Mouse (Mus musculus) forebrain, embryonic 10.5 days (tissue): ENCODE results near the gene Slc22a4. TPM values are rescaled to one million over a fixed set of nuclear protein-coding genes. Genes with fewer than 3 reads are reported as not detected.

Experiments used
- DNase-seq: peaks from one replicate; pipeline ENCODE4 v3.0.0-alpha.2; 2017; ENCODE audit warnings: low spot score; ENCODE audit errors: extremely low spot score
- H3K27ac ChIP-seq: fragments of 300-500 bp; sonication (generic); 2 replicates; pipeline ENCODE4 v1.5.1; 2016; ENCODE audit warnings: mild to moderate bottlenecking
- H3K27me3 ChIP-seq: fragments of 300-500 bp; sonication (generic); 2 replicates; pipeline ENCODE4 v1.6.1; 2016; ENCODE audit warnings: mild to moderate bottlenecking; ENCODE audit not compliant: poor library complexity, severe bottlenecking
- H3K36me3 ChIP-seq: fragments of 300-500 bp; sonication (generic); replicated peaks from 2 replicates; pipeline ENCODE4 v1.6.1; 2016; ENCODE audit warnings: mild to moderate bottlenecking, moderate library complexity
- H3K4me1 ChIP-seq: fragments of 300-500 bp; sonication (generic); 2 replicates; pipeline ENCODE4 v1.6.1; 2016
- H3K4me3 ChIP-seq: fragments of 300-500 bp; sonication (generic); 2 replicates; pipeline ENCODE4 v1.5.1; 2016; ENCODE audit warnings: mild to moderate bottlenecking, moderate library complexity
- H3K9me3 ChIP-seq: fragments of 300-500 bp; sonication (generic); 2 replicates; pipeline ENCODE4 v1.6.1; 2016; ENCODE audit warnings: mild to moderate bottlenecking, moderate library complexity
- WGBS: fragments of 180-500 bp; shearing (Covaris S2); methylation state at CpG from one replicate; pipeline ENCODE4 v1.1.7; 2016; 5-methylcytosine and 5-hydroxymethylcytosine counted together
- polyA plus RNA-seq: library from polyadenylated mRNA; unstranded; fragments of >200 nt; fragmentation: Nextera tagmentation; extraction: Ambion mirVana; gene quantifications from 2 replicates; pipeline ENCODE4 v1.2.1, GENCODE M21; 2016

Gene Slc22a4
- polyA plus RNA-seq, 1 experiment from 2014 or later = 1.3 TPM

DNA sequence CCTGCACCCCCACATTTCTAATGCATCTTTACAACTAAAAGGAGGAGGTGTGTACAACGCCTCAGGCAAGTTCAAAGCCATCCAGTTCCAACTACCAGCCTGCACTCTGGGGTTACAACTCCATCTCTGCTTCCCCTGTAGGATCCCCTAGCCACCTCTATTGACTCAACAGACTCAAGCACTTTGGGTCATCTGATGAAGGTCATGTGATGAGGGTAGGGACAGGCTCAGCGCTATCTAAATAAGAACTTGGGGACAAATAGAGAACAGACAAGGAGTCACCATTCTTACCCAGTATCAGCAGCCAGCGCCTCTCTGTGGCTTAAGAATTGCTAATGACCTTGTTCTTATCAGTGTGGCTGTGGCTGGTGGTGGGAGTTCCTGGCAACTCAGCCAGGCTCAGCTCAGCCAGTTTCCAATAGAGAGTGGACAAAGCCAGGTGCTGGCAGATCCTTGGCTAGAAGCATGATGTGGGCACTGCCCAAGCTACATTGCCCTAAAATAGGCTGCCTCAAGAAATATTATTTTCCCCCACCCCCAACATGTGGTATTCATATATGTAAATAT is 36.6 kb upstream of the Slc22a4 start:
- Histone ChIP-seq H3K27ac (no peak overlapping the region), H3K36me3 (peaks cover 17% of the 10 kb centered on the region), H3K27me3 (peaks cover 41% of the 10 kb centered on the region), H3K4me1 (peaks cover 57% of the 10 kb centered on the region), H3K4me3 (no peak overlapping the region), H3K9me3 (no peaks in the 10 kb centered on the region)
- DNase-seq = no peak
- WGBS = 81% methylated on average over 3 of the region's 3 CpGs

DNA sequence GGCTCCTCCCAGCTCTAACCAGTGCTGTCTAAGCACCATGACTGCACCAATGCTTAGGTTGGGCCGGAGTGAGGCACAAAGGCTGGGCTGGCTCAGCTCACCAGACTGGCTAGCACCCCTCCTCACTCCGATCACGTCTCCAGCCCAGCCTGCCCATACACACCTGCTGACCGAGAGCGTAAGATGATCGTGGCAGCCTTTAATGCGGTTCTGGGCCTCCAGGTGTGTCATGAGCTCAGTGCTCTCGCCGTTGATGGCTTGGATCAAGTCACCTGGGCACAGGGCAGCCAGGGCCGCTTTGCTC is 35.5 kb upstream of the Slc22a4 start:
- no peak overlapping the region for H3K4me3 ChIP-seq
- H3K9me3 ChIP-seq = no peaks in the 10 kb centered on the region
- DNase-seq = no peak
- WGBS = 90% methylated on average over 10 of the region's 10 CpGs
- H3K4me1 ChIP-seq = peaks cover 57% of the 10 kb centered on the region
- H3K27ac ChIP-seq = no peak overlapping the region
- H3K27me3 ChIP-seq = peaks cover 34% of the 10 kb centered on the region
- peaks cover 17% of the 10 kb centered on the region for H3K36me3 ChIP-seq

DNA sequence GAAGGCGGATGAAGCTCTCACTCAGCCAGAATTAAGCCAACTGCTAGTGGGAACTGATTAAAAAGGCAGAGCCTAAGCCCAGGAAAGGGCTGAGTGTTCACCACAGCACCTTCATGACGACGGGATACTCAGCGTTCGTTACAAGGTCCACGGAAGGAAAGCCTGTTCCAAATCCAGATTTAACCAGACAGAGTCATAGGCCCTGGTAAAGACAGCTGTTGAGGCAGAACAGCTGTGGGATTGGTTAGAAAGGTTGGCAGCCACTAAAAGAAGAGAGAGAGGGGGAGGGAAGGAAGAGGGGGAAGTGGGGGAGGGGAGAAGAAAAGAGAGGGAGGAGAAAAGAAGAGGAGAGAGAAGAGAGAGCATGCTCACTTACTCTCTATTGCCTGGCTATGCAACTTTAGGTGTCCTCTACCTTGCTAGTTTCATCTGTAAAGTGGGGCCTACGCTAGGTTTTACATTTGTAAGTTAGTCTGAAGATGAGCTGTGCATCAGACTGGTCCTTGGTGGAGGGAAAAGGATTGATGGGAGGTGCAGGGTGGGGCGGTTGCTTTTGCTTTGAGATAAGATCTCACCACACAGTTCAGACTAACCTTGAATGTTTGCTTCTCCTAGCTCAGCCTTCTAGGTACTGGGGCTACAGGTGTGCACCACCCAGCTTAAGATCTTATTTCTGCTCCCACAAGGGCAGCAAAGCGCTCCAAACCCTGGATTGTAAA is 35.0 kb upstream of the Slc22a4 start:
- WGBS = 81% methylated on average over 9 of the region's 9 CpGs
- Histone ChIP-seq H3K27me3 (peaks cover 28% of the 10 kb centered on the region), H3K27ac (peak overlapping the region; percentile 30; the same call in 1 of the 2 replicates), H3K4me1 (peaks cover 57% of the 10 kb centered on the region), H3K36me3 (peaks cover 17% of the 10 kb centered on the region), H3K9me3 (no peaks in the 10 kb centered on the region), H3K4me3 (no peak overlapping the region)
- no peak for DNase-seq

DNA sequence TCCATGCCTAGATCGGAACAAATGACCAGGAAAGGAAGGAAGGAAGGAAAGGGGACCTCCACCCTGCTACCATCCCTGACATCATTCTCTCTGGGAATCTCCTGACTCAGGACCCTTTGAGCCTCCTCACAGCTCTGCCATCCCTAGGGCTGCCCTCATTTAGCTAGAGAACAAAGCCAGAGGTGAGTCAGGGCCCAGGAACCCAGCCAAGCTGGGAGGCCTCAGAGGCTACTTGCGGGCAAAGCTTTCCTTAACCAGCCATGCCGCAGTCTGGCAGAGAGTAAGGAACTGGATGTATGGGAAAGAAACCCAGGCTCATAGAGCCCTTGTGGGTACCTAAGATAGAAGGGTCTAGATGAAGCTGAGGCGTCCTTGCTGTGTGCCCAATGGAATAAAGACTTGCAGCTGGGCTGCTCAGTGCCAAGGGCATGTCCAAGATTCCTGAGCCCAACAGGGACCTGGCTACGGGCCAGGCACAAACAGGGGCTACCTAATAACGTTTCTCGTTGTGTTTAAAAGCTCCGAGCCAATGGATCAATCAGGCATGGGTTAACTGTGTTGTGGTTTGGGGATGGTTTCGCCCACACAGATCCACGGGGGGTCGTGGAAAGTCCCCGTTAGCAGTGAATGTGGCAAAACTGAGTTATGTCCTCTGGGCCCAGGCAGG is 34.3 kb upstream of the Slc22a4 start:
- H3K27me3 ChIP-seq = peaks cover 22% of the 10 kb centered on the region
- peaks cover 17% of the 10 kb centered on the region for H3K36me3 ChIP-seq
- H3K4me1 ChIP-seq = peaks cover 57% of the 10 kb centered on the region
- 79% methylated on average over 12 of the region's 12 CpGs for WGBS
- DNase-seq = no peak
- H3K9me3 ChIP-seq = no peaks in the 10 kb centered on the region
- H3K4me3 ChIP-seq = no peak overlapping the region
- H3K27ac ChIP-seq = peak overlapping the region; percentile 30; the same call in 1 of the 2 replicates

DNA sequence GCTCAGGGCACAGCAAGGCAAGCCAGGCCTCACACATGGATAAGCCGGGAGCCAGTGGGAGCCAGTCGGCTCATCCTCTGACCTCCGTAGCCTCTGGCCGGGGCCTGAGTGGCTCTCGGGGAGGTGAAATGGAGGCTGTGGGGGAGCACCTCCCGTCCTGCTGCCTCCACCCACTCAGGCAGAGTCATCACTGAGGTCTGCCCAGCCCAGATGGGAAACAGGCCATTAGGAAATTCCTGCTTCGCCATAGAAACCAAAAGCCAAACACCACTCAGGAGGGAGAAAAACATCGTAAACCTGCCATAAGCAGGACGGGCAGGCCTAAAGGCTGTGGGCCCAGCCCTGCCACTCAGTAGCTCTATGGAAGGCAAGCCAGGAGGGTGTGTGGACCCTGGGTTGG is 32.4 kb upstream of the Slc22a4 start:
- 54% methylated on average over 9 of the region's 9 CpGs for WGBS
- peaks cover 22% of the 10 kb centered on the region for H3K36me3 ChIP-seq
- H3K9me3 ChIP-seq = no peaks in the 10 kb centered on the region
- H3K27me3 ChIP-seq = peaks cover 8% of the 10 kb centered on the region; the same call in 1 of the 2 replicates
- H3K4me3 ChIP-seq = no peak overlapping the region
- H3K27ac ChIP-seq = peak overlapping the region; percentile 84
- no peak for DNase-seq
- peaks cover 65% of the 10 kb centered on the region for H3K4me1 ChIP-seq

DNA sequence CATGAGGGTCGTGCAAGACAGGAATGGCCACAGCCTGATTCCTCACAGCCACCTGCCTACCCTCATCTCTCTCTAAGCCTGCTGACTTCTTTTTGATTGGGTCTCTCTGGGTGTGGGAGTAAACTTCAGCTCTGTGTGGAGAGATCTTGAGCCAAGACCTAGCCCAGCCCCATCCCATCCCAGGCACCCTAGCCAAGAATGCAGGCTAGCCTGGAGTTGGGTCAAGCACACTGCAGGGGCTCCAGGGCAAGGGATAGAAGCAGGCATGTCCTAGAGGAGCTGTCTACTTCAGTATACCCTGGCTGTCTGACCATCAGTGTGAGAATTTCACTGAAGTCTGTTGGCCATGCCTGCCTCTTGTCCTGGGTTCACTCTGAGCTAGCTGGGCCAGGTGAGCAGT is 31.6 kb upstream of the Slc22a4 start:
- 56% methylated on average over 1 of the region's 1 CpGs for WGBS
- H3K27me3 ChIP-seq = peaks cover 8% of the 10 kb centered on the region; the same call in 1 of the 2 replicates
- H3K9me3 ChIP-seq = no peaks in the 10 kb centered on the region
- H3K36me3 ChIP-seq = peaks cover 26% of the 10 kb centered on the region
- no peak for DNase-seq
- peaks cover 65% of the 10 kb centered on the region for H3K4me1 ChIP-seq
- H3K4me3 ChIP-seq = no peak overlapping the region
- H3K27ac ChIP-seq = peak overlapping the region; percentile 84; the same call in 1 of the 2 replicates

DNA sequence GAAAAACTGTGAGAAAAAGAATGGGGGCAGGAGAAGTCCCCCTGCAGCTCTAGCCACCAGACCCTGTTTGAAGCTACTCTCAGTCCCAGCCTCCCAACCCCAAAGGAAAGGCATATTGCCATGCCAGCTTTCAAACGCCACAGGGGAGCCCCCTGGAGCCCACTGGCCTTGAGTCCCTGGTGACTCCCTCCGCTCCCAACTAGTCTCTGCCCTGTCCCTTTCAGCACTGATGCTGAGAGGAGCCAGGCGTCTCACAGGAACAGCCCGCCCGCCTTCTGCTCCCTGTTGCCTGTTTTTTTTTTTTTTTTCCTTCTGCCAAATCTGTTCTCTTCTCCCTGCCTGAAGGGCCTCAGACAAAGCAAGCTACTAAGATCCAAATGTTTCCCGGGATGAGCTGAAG is 30.8 kb upstream of the Slc22a4 start:
- peaks cover 65% of the 10 kb centered on the region for H3K4me1 ChIP-seq
- peak overlapping the region; percentile 84 for H3K27ac ChIP-seq
- peaks cover 8% of the 10 kb centered on the region; the same call in 1 of the 2 replicates for H3K27me3 ChIP-seq
- H3K9me3 ChIP-seq = no peaks in the 10 kb centered on the region
- 18% methylated on average over 6 of the region's 6 CpGs for WGBS
- H3K36me3 ChIP-seq = peaks cover 26% of the 10 kb centered on the region
- DNase-seq = no peak
- peak overlapping the region; percentile 10; the same call in 1 of the 2 replicates for H3K4me3 ChIP-seq

DNA sequence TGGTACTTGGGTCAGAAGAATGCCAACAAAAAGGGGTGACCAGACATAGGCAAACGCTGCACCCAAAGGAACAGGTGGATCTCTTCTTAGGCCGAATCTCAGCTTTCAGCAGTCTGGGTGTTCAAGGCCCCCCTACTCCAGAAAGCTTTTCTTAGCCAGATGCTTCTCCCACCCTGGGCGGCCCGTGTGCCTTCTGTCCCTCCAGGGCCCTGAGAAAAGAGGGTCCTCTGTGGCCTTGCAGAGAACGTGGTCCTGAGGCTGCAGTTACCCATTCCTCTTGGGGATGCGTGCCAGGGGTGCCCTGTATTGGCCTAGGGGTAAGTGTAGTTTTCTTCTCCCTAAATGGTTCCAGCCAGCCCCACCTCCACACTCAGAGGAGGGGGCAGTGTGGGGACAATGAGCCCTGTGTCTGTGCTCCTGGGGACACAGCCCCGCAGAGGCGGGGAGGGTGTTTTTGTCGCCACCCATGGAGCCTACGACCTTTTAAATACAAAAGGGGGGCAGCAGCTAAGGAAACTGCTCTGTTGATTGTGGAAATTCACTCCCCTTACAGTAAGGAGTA is 30.2 kb upstream of the Slc22a4 start:
- Histone ChIP-seq H3K4me3 (peak overlapping the region; percentile 10; the same call in 1 of the 2 replicates), H3K4me1 (peaks cover 65% of the 10 kb centered on the region), H3K27me3 (peaks cover 8% of the 10 kb centered on the region; the same call in 1 of the 2 replicates), H3K27ac (peak overlapping the region; percentile 84), H3K9me3 (no peaks in the 10 kb centered on the region), H3K36me3 (peaks cover 29% of the 10 kb centered on the region)
- 29% methylated on average over 10 of the region's 10 CpGs for WGBS
- DNase-seq = no peak

DNA sequence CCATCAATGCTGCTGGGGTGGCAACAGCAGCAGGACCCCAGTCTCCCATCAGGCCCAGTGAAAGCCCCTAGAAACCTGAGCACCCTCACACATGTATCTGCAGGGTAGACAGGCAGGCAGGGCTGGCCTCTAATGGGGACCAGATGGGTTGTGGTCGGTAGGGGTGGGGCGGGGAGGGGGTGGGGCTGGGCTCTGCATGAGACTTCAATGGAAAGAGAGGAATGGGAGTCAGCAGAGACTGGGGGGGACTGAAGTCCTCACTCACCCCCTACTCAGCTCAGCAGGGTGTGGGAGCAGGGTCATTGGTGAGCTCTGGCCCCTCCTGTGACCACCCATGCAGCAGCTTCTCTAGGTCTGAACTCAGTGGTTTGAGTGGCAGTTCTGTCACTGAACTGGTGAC is 29.5 kb upstream of the Slc22a4 start:
- WGBS = 46% methylated on average over 2 of the region's 2 CpGs
- no peak overlapping the region for H3K4me3 ChIP-seq
- DNase-seq = peak; percentile 42
- H3K27ac ChIP-seq = peak overlapping the region; percentile 84
- peaks cover 28% of the 10 kb centered on the region for H3K36me3 ChIP-seq
- no peaks in the 10 kb centered on the region for H3K9me3 ChIP-seq
- peaks cover 8% of the 10 kb centered on the region; the same call in 1 of the 2 replicates for H3K27me3 ChIP-seq
- H3K4me1 ChIP-seq = peaks cover 59% of the 10 kb centered on the region

DNA sequence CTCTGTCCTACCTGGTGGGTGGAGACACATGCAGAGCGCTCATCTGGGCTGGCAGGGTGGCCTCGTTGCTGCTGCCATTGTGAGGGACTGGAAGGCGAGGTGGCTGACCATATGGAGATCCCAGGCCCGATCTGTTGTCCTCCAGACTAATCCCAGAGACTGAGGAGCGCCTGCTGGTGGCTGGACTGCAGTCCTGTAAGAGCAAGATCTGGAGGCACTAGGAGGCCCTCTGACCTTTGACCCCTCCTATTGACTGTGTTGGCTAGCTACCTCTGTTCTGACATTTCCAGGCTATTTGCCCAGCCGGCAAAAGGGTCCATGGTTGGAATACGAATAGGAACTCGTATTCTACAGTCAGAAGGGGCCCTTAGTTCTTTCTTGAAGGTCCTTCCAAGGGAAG is 28.2 kb upstream of the Slc22a4 start:
- peaks cover 54% of the 10 kb centered on the region for H3K4me1 ChIP-seq
- DNase-seq = no peak
- H3K27ac ChIP-seq = peak overlapping the region; percentile 62
- WGBS = 24% methylated on average over 8 of the region's 8 CpGs
- no peak overlapping the region for H3K4me3 ChIP-seq
- peaks cover 20% of the 10 kb centered on the region for H3K36me3 ChIP-seq
- peaks cover 8% of the 10 kb centered on the region; the same call in 1 of the 2 replicates for H3K27me3 ChIP-seq
- no peaks in the 10 kb centered on the region for H3K9me3 ChIP-seq

DNA sequence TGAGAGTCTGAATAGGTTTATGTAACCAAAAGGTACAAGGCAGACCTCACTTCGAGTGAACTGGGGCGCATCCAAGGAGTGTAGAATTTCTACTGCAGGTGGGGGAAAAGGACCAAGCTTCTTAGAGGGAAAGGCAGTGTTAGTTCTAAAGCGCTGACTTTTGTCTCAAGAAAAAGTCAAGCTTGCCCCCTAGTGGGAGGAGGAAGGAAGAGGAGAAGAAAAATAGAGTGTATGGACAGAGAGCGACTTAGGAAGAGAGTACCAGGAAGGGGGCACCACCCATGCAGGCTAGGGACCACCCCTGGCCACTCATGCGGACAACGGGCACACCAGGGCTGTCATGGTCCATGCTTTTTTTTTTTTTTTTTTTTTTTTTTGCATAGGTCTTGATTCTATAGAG is 26.4 kb upstream of the Slc22a4 start:
- H3K4me1 ChIP-seq = peaks cover 38% of the 10 kb centered on the region
- DNase-seq = no peak
- 34% methylated on average over 6 of the region's 6 CpGs for WGBS
- no peak overlapping the region for H3K4me3 ChIP-seq
- no peaks in the 10 kb centered on the region for H3K27me3 ChIP-seq
- H3K36me3 ChIP-seq = peaks cover 13% of the 10 kb centered on the region
- no peak overlapping the region for H3K27ac ChIP-seq
- H3K9me3 ChIP-seq = no peaks in the 10 kb centered on the region

DNA sequence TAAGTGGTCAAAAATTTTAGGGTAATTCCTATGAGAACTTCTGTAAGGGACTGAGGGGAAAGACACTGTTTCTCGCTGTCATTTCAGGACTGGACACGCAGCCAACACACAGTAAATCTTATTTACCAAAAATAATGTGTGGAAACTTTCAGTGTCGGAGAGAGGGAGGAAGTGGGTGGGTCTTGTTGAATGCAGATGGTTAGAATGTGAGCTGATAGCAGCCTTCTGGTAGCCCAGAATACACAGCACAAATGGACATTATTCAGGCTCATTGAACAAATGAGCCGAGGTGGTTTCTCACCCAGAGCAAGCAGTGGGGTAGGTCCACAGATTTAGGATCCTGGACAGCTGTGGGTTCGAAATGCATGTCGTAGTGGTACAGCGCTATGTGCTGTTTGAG is 25.2 kb upstream of the Slc22a4 start:
- Histone ChIP-seq H3K36me3 (peaks cover 13% of the 10 kb centered on the region), H3K9me3 (no peaks in the 10 kb centered on the region), H3K27ac (no peak overlapping the region), H3K4me3 (no peak overlapping the region), H3K27me3 (no peaks in the 10 kb centered on the region), H3K4me1 (peaks cover 26% of the 10 kb centered on the region)
- no peak for DNase-seq
- WGBS = 94% methylated on average over 7 of the region's 7 CpGs

DNA sequence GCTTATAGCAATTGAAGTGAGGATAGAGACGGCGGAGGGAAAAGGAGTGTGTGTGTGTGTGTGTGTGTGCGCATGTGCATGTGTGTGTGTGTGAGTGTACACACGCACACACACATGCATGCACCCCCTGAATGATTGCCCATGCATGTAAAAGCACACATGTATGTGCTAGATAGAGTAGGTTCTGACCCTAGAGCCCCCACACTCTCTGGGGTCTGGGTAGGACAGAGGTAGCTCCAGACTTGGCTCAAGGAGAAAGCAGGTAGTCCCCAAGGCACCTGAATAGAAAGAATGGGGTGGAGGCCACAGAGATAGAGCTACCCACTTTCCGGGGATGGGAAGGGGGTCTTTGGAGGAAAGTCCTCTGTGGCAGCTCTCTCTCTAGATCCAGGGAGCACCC is 24.2 kb upstream of the Slc22a4 start:
- Histone ChIP-seq H3K36me3 (peaks cover 13% of the 10 kb centered on the region), H3K27me3 (no peaks in the 10 kb centered on the region), H3K4me1 (peaks cover 16% of the 10 kb centered on the region), H3K4me3 (no peak overlapping the region), H3K9me3 (no peaks in the 10 kb centered on the region), H3K27ac (no peak overlapping the region)
- WGBS = 95% methylated on average over 5 of the region's 5 CpGs
- DNase-seq = no peak
